Mouse (Mus musculus) MEL (cell line): Measurements from ENCODE around the gene Cdc27. TPM values are rescaled to one million over a fixed set of nuclear protein-coding genes. Genes with fewer than 3 reads are reported as not detected.

Experiments
- DNase-seq: peaks from one replicate; pipeline ENCODE4 v3.0.0; 2011; ENCODE audit warnings: low read depth, low spot score
- H3K27ac ChIP-seq: 2 replicates; pipeline ENCODE4 v1.5.1; 2012; ENCODE audit warnings: low read depth, mild to moderate bottlenecking, control low read depth, low read length, moderate library complexity; ENCODE audit not compliant: control insufficient read depth
- H3K27me3 ChIP-seq, 2 experiments: fragments of 150-350 bp in 1 of 2; sonication (generic) in 1 of 2; 2 replicates each; pipeline ENCODE4 v1.6.1; 2012; ENCODE audit warnings: low read length in 2 of 2, mild to moderate bottlenecking in 2 of 2, improper control_type of control experiment in 1 of 2, moderate library complexity in 1 of 2; ENCODE audit not compliant: insufficient read depth in 2 of 2, control insufficient read depth in 1 of 2
- H3K36me3 ChIP-seq, 2 experiments: 2 replicates each; pipeline ENCODE4 v1.6.1; 2012 to 2014; ENCODE audit warnings: low read length in 2 of 2, improper control_type of control experiment in 1 of 2, inconsistent platforms in 1 of 2, mild to moderate bottlenecking in 1 of 2; ENCODE audit not compliant: insufficient read depth in 2 of 2, control insufficient read depth in 1 of 2
- H3K4me1 ChIP-seq, 2 experiments: fragments of 150-350 bp in 1 of 2; sonication (generic) in 1 of 2; 2 replicates each; pipeline ENCODE4 v1.6.1; 2012; ENCODE audit warnings: low read length in 2 of 2, improper control_type of control experiment in 1 of 2, mild to moderate bottlenecking in 1 of 2; ENCODE audit not compliant: insufficient read depth in 2 of 2, control insufficient read depth in 1 of 2
- H3K4me3 ChIP-seq, 2 experiments: fragments of 150-350 bp in 1 of 2; sonication (generic) in 1 of 2; 2 replicates each; pipeline ENCODE4 v1.5.1; 2012; ENCODE audit warnings: low read depth in 2 of 2, low read length in 2 of 2, mild to moderate bottlenecking in 2 of 2, moderate library complexity in 2 of 2, control low read depth in 1 of 2, improper control_type of control experiment in 1 of 2; ENCODE audit not compliant: control insufficient read depth in 1 of 2, insufficient read depth in 1 of 2
- H3K79me2 ChIP-seq: 2 replicates; pipeline ENCODE4 v1.6.1; 2012; ENCODE audit warnings: mild to moderate bottlenecking, low read length, moderate library complexity; ENCODE audit not compliant: control insufficient read depth, poor library complexity, insufficient read depth
- H3K9ac ChIP-seq: 2 replicates; pipeline ENCODE4 v1.6.1; 2012; ENCODE audit warnings: low read depth, mild to moderate bottlenecking, control low read depth, low read length, moderate library complexity; ENCODE audit not compliant: control insufficient read depth, poor library complexity, severe bottlenecking
- H3K9me3 ChIP-seq: fragments of 150-350 bp; sonication (generic); replicated peaks from 2 replicates; pipeline ENCODE4 v1.6.1; 2012; ENCODE audit warnings: mild to moderate bottlenecking, low read length, improper control_type of control experiment, moderate library complexity; ENCODE audit not compliant: insufficient read depth
- BHLHE40 ChIP-seq: IDR thresholded peaks from 2 replicates; pipeline ENCODE4 v1.6.1; 2012; ENCODE audit warnings: low read depth, mild to moderate bottlenecking, inconsistent platforms, low read length, improper control_type of control experiment, borderline replicate concordance
- CHD2 ChIP-seq: IDR thresholded peaks from 2 replicates; pipeline ENCODE4 v1.6.1; 2011; ENCODE audit warnings: low read length, improper control_type of control experiment
- CTCF ChIP-seq, 3 experiments: IDR thresholded peaks in 2 of 3; conservative IDR thresholded peaks in 1 of 3; 2 replicates each; pipeline ENCODE4 v1.5.1; 2011 to 2012; ENCODE audit warnings: low read length in 3 of 3, low read depth in 2 of 3, mild to moderate bottlenecking in 2 of 3, improper control_type of control experiment in 1 of 3, inconsistent platforms in 1 of 3, mixed read lengths in 1 of 3, moderate library complexity in 1 of 3; ENCODE audit not compliant: control insufficient read depth in 1 of 3, insufficient read depth in 1 of 3, poor library complexity in 1 of 3, severe bottlenecking in 1 of 3
- E2F4 ChIP-seq: IDR thresholded peaks from 2 replicates; pipeline ENCODE4 v1.6.1; 2011; ENCODE audit warnings: low read depth, low read length, improper control_type of control experiment, borderline replicate concordance
- ELF1 ChIP-seq: IDR thresholded peaks from 2 replicates; pipeline ENCODE4 v1.6.1; 2014; ENCODE audit warnings: low read depth, mild to moderate bottlenecking, inconsistent platforms, low read length, improper control_type of control experiment, moderate library complexity
- EP300 ChIP-seq, 2 experiments: IDR thresholded peaks; 2 replicates each; pipeline ENCODE4 v1.6.1; 2011; ENCODE audit warnings: improper control_type of control experiment in 2 of 2, low read length in 2 of 2, low read depth in 1 of 2, mild to moderate bottlenecking in 1 of 2
- ETS1 ChIP-seq: IDR thresholded peaks from 2 replicates; pipeline ENCODE4 v1.6.1; 2012; ENCODE audit warnings: low read depth, mild to moderate bottlenecking, inconsistent platforms, low read length, improper control_type of control experiment, moderate library complexity
- GABPA ChIP-seq: IDR thresholded peaks from 2 replicates; pipeline ENCODE4 v1.6.1; 2012; ENCODE audit warnings: low read depth, mild to moderate bottlenecking, inconsistent platforms, low read length, improper control_type of control experiment, moderate library complexity
- GATA1 ChIP-seq: IDR thresholded peaks from 2 replicates; pipeline ENCODE4 v1.6.1; 2011; ENCODE audit warnings: low read depth, low read length, improper control_type of control experiment
- HCFC1 ChIP-seq: IDR thresholded peaks from 2 replicates; pipeline ENCODE4 v1.6.1; 2012; ENCODE audit warnings: low read depth, mild to moderate bottlenecking, inconsistent platforms, low read length, improper control_type of control experiment, moderate library complexity
- JUND ChIP-seq: IDR thresholded peaks from 2 replicates; pipeline ENCODE4 v1.6.1; 2011; ENCODE audit warnings: low read depth, mild to moderate bottlenecking, improper control_type of control experiment, low read length
- KAT2A ChIP-seq: conservative IDR thresholded peaks from 2 replicates; pipeline ENCODE4 v1.6.1; 2012; ENCODE audit warnings: low read depth, low read length, improper control_type of control experiment, inconsistent platforms
- MAFK ChIP-seq: IDR thresholded peaks from 2 replicates; pipeline ENCODE4 v1.6.1; 2011; ENCODE audit warnings: low read depth, mild to moderate bottlenecking, low read length, improper control_type of control experiment, borderline replicate concordance
- MAX ChIP-seq: IDR thresholded peaks from 2 replicates; pipeline ENCODE4 v1.6.1; 2011; ENCODE audit warnings: low read length, improper control_type of control experiment
- MEF2A ChIP-seq: IDR thresholded peaks from 2 replicates; pipeline ENCODE4 v1.6.1; 2014; ENCODE audit warnings: low read depth, mild to moderate bottlenecking, inconsistent platforms, low read length, improper control_type of control experiment; ENCODE audit not compliant: poor library complexity, insufficient replicate concordance, severe bottlenecking; ENCODE audit errors: extremely low read depth
- MXI1 ChIP-seq: IDR thresholded peaks from 2 replicates; pipeline ENCODE4 v1.6.1; 2011; ENCODE audit warnings: mild to moderate bottlenecking, low read depth, low read length, improper control_type of control experiment
- MYB ChIP-seq: IDR thresholded peaks from 2 replicates; pipeline ENCODE4 v1.6.1; 2011; ENCODE audit warnings: mild to moderate bottlenecking, low read depth, low read length, improper control_type of control experiment
- MYC ChIP-seq: IDR thresholded peaks from 2 replicates; pipeline ENCODE4 v1.6.1; 2011; ENCODE audit warnings: low read depth, mild to moderate bottlenecking, low read length, improper control_type of control experiment, moderate library complexity
- NELFE ChIP-seq: IDR thresholded peaks from 2 replicates; pipeline ENCODE4 v1.6.1; 2011; ENCODE audit warnings: low read depth, low read length, improper control_type of control experiment
- NRF1 ChIP-seq: IDR thresholded peaks from 2 replicates; pipeline ENCODE4 v1.6.1; 2014; ENCODE audit warnings: low read depth, mild to moderate bottlenecking, inconsistent platforms, low read length, improper control_type of control experiment, moderate library complexity; ENCODE audit not compliant: poor library complexity, insufficient read depth, severe bottlenecking
- POLR2A ChIP-seq, 2 experiments: IDR thresholded peaks; 2 replicates each; pipeline ENCODE4 v1.6.1; 2011 to 2012; ENCODE audit warnings: low read length in 2 of 2, mild to moderate bottlenecking in 2 of 2, control low read depth in 1 of 2, improper control_type of control experiment in 1 of 2, low read depth in 1 of 2, moderate library complexity in 1 of 2; ENCODE audit not compliant: control insufficient read depth in 1 of 2, insufficient read depth in 1 of 2, poor library complexity in 1 of 2
- POLR2AphosphoS2 ChIP-seq: IDR thresholded peaks from 2 replicates; pipeline ENCODE4 v1.6.1; 2011; ENCODE audit warnings: low read length, improper control_type of control experiment
- POLR2AphosphoS5 ChIP-seq: IDR thresholded peaks from 2 replicates; pipeline ENCODE4 v1.6.1; 2012; ENCODE audit warnings: low read depth, borderline replicate concordance, mild to moderate bottlenecking, inconsistent platforms, low read length, moderate library complexity, mixed read lengths
- RAD21 ChIP-seq: IDR thresholded peaks from 2 replicates; pipeline ENCODE4 v1.6.1; 2011; ENCODE audit warnings: mild to moderate bottlenecking, low read depth, low read length, improper control_type of control experiment
- RCOR1 ChIP-seq: IDR thresholded peaks from 2 replicates; pipeline ENCODE4 v1.6.1; 2012; ENCODE audit warnings: low read depth, mild to moderate bottlenecking, inconsistent platforms, low read length, improper control_type of control experiment
- SIN3A ChIP-seq: IDR thresholded peaks from 2 replicates; pipeline ENCODE4 v1.6.1; 2012; ENCODE audit warnings: low read length, improper control_type of control experiment, inconsistent platforms
- SMC3 ChIP-seq: IDR thresholded peaks from 2 replicates; pipeline ENCODE4 v1.6.1; 2011; ENCODE audit warnings: low read depth, low read length, improper control_type of control experiment
- TAL1 ChIP-seq: IDR thresholded peaks from 2 replicates; pipeline ENCODE4 v1.6.1; 2012; ENCODE audit warnings: mild to moderate bottlenecking, inconsistent platforms, low read length, moderate library complexity, mixed read lengths
- TCF12 ChIP-seq: IDR thresholded peaks from 2 replicates; pipeline ENCODE4 v1.6.1; 2014; ENCODE audit warnings: low read depth, mild to moderate bottlenecking, inconsistent platforms, low read length, improper control_type of control experiment, moderate library complexity
- USF1 ChIP-seq: IDR thresholded peaks from 2 replicates; pipeline ENCODE4 v1.6.1; 2014; ENCODE audit warnings: low read depth, mild to moderate bottlenecking, inconsistent platforms, low read length, improper control_type of control experiment, moderate library complexity
- USF2 ChIP-seq, 2 experiments: IDR thresholded peaks; 2 replicates each; pipeline ENCODE4 v1.6.1; 2011 to 2012; ENCODE audit warnings: improper control_type of control experiment in 2 of 2, low read length in 2 of 2, borderline replicate concordance in 1 of 2, inconsistent platforms in 1 of 2, low read depth in 1 of 2, mild to moderate bottlenecking in 1 of 2; ENCODE audit not compliant: insufficient read depth in 1 of 2
- ZC3H11A ChIP-seq: IDR thresholded peaks from 2 replicates; pipeline ENCODE4 v1.6.1; 2012; ENCODE audit warnings: low read depth, mild to moderate bottlenecking, inconsistent platforms, low read length, improper control_type of control experiment
- ZKSCAN1 ChIP-seq: IDR thresholded peaks from 2 replicates; pipeline ENCODE4 v1.6.1; 2012; ENCODE audit warnings: low read depth, mild to moderate bottlenecking, inconsistent platforms, low read length, improper control_type of control experiment, moderate library complexity
- ZMIZ1 ChIP-seq: IDR thresholded peaks from 2 replicates; pipeline ENCODE4 v1.6.1; 2012; ENCODE audit warnings: low read depth, mild to moderate bottlenecking, inconsistent platforms, low read length, improper control_type of control experiment, moderate library complexity
- ZNF384 ChIP-seq: IDR thresholded peaks from 2 replicates; pipeline ENCODE4 v1.6.1; 2012; ENCODE audit warnings: low read depth, mild to moderate bottlenecking, inconsistent platforms, low read length, improper control_type of control experiment
- polyA plus RNA-seq, 2 experiments: library from polyadenylated mRNA; stranded (reverse) in 1 of 2; unstranded in 1 of 2; fragments of >175 nt in 1 of 2; fragments of >200 nt in 1 of 2; gene quantifications; 2 replicates each; pipeline versions ENCODE4 v1.2.1 to v1.2.4; 2012; ENCODE audit warnings: low replicate concordance in 2 of 2, low read depth in 1 of 2; ENCODE audit not compliant: insufficient read length in 2 of 2, insufficient read depth in 1 of 2, missing spikeins in 1 of 2
- total RNA-seq: library from RNA; depleted of rRNA; stranded (reverse); fragments of 300-350 nt; gene quantifications from 2 replicates; pipeline ENCODE4 v1.2.3, GENCODE M21; 2012

Gene Cdc27
- total and polyA plus RNA-seq, 3 experiments: 24.4 to 180 (median 30.4) TPM

- no peak for TF ChIP-seq USF2 (IDR thresholded peaks at IDR 0.05; ENCODE audit: borderline replicate concordance in 1 of 2, insufficient read depth in 1 of 2, low read depth in 1 of 2, low read length in 2 of 2)
- TF ChIP-seq RCOR1: peak; percentile 78; the same call in 1 of the 2 replicates
Measured at GRCm38 (mm10) chr11:104537945-104538555, 12.4 kb downstream of the Cdc27 start (continued).

GRCm38 (mm10) chr11:104536843-104537242 is 13.6 kb downstream of the Cdc27 start:
- no peak overlapping the region for H3K9ac ChIP-seq
- DNase-seq: peak; percentile 70
- no peaks in the 10 kb centered on the region for H3K27me3 ChIP-seq
- peaks cover 21 to 22% of the 10 kb centered on the region in 2 experiments for H3K4me1 ChIP-seq
- no peaks in the 10 kb centered on the region for H3K9me3 ChIP-seq
- peaks cover 37% of the 10 kb centered on the region for H3K79me2 ChIP-seq
- H3K4me3 ChIP-seq: no peak overlapping the region
- peaks cover 28 to 31% of the 10 kb centered on the region in 2 experiments for H3K36me3 ChIP-seq
- H3K27ac ChIP-seq: no peak overlapping the region
- TF ChIP-seq ZNF384 (no peak), KAT2A (no peak), MYB (no peak), CTCF (IDR thresholded peaks at IDR 0.05 in 2 of 3, conservative IDR thresholded peaks at IDR 0.05 in 1 of 3; ENCODE audit: control insufficient read depth in 1 of 3, insufficient read depth in 1 of 3, low read depth in 2 of 3, low read length in 3 of 3, poor library complexity in 1 of 3, severe bottlenecking in 1 of 3) (no peak), GATA1 (peak; percentile 77), CHD2 (no peak), ETS1 (peak; percentile 89), MAFK (no peak), NELFE (no peak), MAX (no peak), MXI1 (no peak), HCFC1 (no peak), TCF12 (peak; percentile 90), USF1 (no peak), POLR2A (IDR thresholded peaks at IDR 0.05; ENCODE audit: control insufficient read depth in 1 of 2, insufficient read depth in 1 of 2, low read depth in 1 of 2, low read length in 2 of 2, poor library complexity in 1 of 2) (no peak), TAL1 (peak; percentile 49), ELF1 (no peak), SIN3A (peak; percentile 45; the same call in 1 of the 2 replicates), GABPA (no peak), E2F4 (no peak), ZKSCAN1 (no peak), EP300 (IDR thresholded peaks at IDR 0.05; ENCODE audit: low read depth in 1 of 2, low read length in 2 of 2) (peak; percentile 71 to 78), NRF1 (no peak), RAD21 (no peak), ZMIZ1 (no peak), RCOR1 (no peak), JUND (no peak), BHLHE40 (no peak), ZC3H11A (no peak), MEF2A (0 out of 2 replicates have a peak, but pooled peaks have one; percentile 22), SMC3 (no peak), POLR2AphosphoS5 (no peak), MYC (no peak), POLR2AphosphoS2 (no peak), USF2 (IDR thresholded peaks at IDR 0.05; ENCODE audit: borderline replicate concordance in 1 of 2, insufficient read depth in 1 of 2, low read depth in 1 of 2, low read length in 2 of 2) (no peak)
